Mouse (Mus musculus): Measurements from ENCODE around the gene Zyx. TPM values are rescaled to one million over a fixed set of nuclear protein-coding genes. Genes with fewer than 3 reads are reported as not detected.

Zyx gene
- polyA plus RNA-seq, 1 experiment, result 42.6 TPM

GRCm38 (mm10) chr6:42352486-42352846 lies 3.0 kb downstream of the Zyx start:
- no peak overlapping the region for H3K4me3 ChIP-seq (ENCODE audit: low read depth, low read length)
- no peaks in the 10 kb centered on the region for H3K9me3 ChIP-seq (replicated peaks; ENCODE audit: control insufficient read depth, insufficient read depth, low read length, poor library complexity, severe bottlenecking)
- no peak overlapping the region for H3K27ac ChIP-seq (ENCODE audit: insufficient read depth, low read length)
- no peak overlapping the region for H3K9ac ChIP-seq (ENCODE audit: low read depth, poor library complexity, severe bottlenecking)
- no peaks in the 10 kb centered on the region for H3K36me3 ChIP-seq (ENCODE audit: control insufficient read depth, insufficient read depth, low read length, poor library complexity, severe bottlenecking)
- TF ChIP-seq POLR2A (IDR thresholded peaks at IDR 0.05; ENCODE audit: insufficient read depth, low read length), result no peak
- no peak for TF ChIP-seq EP300 (IDR thresholded peaks at IDR 0.05; ENCODE audit: insufficient read depth, low read depth, low read length)
- no peak for TF ChIP-seq CTCF (IDR thresholded peaks at IDR 0.05; ENCODE audit: low read depth, low read length)
- H3K4me1 ChIP-seq (ENCODE audit: control insufficient read depth, insufficient read depth, low read length), result peaks cover 8% of the 10 kb centered on the region
- H3K27me3 ChIP-seq (ENCODE audit: control insufficient read depth, insufficient read depth, low read length, poor library complexity, severe bottlenecking), result no peaks in the 10 kb centered on the region

- H3K4me1 ChIP-seq (ENCODE audit: control insufficient read depth, insufficient read depth, low read length), result peaks cover 8% of the 10 kb centered on the region
- no peaks in the 10 kb centered on the region for H3K27me3 ChIP-seq (ENCODE audit: control insufficient read depth, insufficient read depth, low read length, poor library complexity, severe bottlenecking)
- H3K27ac ChIP-seq (ENCODE audit: insufficient read depth, low read length), result no peak overlapping the region
- H3K36me3 ChIP-seq (ENCODE audit: control insufficient read depth, insufficient read depth, low read length, poor library complexity, severe bottlenecking), result no peaks in the 10 kb centered on the region
- no peak overlapping the region for H3K9ac ChIP-seq (ENCODE audit: low read depth, poor library complexity, severe bottlenecking)
- H3K9me3 ChIP-seq (replicated peaks; ENCODE audit: control insufficient read depth, insufficient read depth, low read length, poor library complexity, severe bottlenecking), result no peaks in the 10 kb centered on the region
- no peak overlapping the region for H3K4me3 ChIP-seq (ENCODE audit: low read depth, low read length)
- TF ChIP-seq EP300 (IDR thresholded peaks at IDR 0.05; ENCODE audit: insufficient read depth, low read depth, low read length) (no peak), POLR2A (IDR thresholded peaks at IDR 0.05; ENCODE audit: insufficient read depth, low read length) (no peak), CTCF (IDR thresholded peaks at IDR 0.05; ENCODE audit: low read depth, low read length) (no peak)
These were observed 3.8 kb downstream of the Zyx start for GRCm38 (mm10) chr6:42353180-42353579.

GRCm38 (mm10) chr6:42354076-42355019 lies 4.9 kb downstream of the Zyx start:
- H3K9me3 ChIP-seq (replicated peaks; ENCODE audit: control insufficient read depth, insufficient read depth, low read length, poor library complexity, severe bottlenecking), result no peaks in the 10 kb centered on the region
- H3K36me3 ChIP-seq (ENCODE audit: control insufficient read depth, insufficient read depth, low read length, poor library complexity, severe bottlenecking), result no peaks in the 10 kb centered on the region
- H3K4me3 ChIP-seq (ENCODE audit: low read depth, low read length), result no peak overlapping the region
- TF ChIP-seq EP300 (IDR thresholded peaks at IDR 0.05; ENCODE audit: insufficient read depth, low read depth, low read length), result no peak
- TF ChIP-seq POLR2A (IDR thresholded peaks at IDR 0.05; ENCODE audit: insufficient read depth, low read length), result no peak
- peaks cover 8% of the 10 kb centered on the region for H3K4me1 ChIP-seq (ENCODE audit: control insufficient read depth, insufficient read depth, low read length)
- no peaks in the 10 kb centered on the region for H3K27me3 ChIP-seq (ENCODE audit: control insufficient read depth, insufficient read depth, low read length, poor library complexity, severe bottlenecking)
- no peak overlapping the region for H3K27ac ChIP-seq (ENCODE audit: insufficient read depth, low read length)
- H3K9ac ChIP-seq (ENCODE audit: low read depth, poor library complexity, severe bottlenecking), result no peak overlapping the region

DNA sequence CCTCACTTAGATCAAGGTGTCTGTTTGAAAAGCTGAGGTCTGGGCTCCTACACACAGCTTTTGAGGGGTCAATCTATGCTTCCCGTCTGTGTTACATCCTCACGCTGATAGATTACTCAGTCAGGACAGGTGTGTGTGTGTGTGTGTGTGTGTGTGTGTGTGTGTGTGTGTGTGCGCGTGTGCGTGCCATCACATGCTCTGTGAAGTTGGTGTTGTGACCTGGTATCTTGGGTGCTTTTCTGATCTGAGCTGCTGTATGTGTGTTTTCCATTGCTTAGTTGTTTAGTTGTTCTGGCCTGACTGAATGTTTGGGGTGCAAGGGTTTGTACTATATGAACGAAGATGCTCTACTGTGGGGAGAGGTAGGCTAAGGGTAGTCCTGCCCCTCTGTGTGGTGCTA lies 5.9 kb downstream of the Zyx start:
- Histone ChIP-seq H3K36me3 (ENCODE audit: control insufficient read depth, insufficient read depth, low read length, poor library complexity, severe bottlenecking) (no peaks in the 10 kb centered on the region), H3K9ac (ENCODE audit: low read depth, poor library complexity, severe bottlenecking) (no peak overlapping the region), H3K4me1 (ENCODE audit: control insufficient read depth, insufficient read depth, low read length) (peaks cover 8% of the 10 kb centered on the region), H3K27ac (ENCODE audit: insufficient read depth, low read length) (no peak overlapping the region), H3K4me3 (ENCODE audit: low read depth, low read length) (no peak overlapping the region), H3K9me3 (replicated peaks; ENCODE audit: control insufficient read depth, insufficient read depth, low read length, poor library complexity, severe bottlenecking) (no peaks in the 10 kb centered on the region), H3K27me3 (ENCODE audit: control insufficient read depth, insufficient read depth, low read length, poor library complexity, severe bottlenecking) (no peaks in the 10 kb centered on the region)
- TF ChIP-seq POLR2A (IDR thresholded peaks at IDR 0.05; ENCODE audit: insufficient read depth, low read length), result no peak
- TF ChIP-seq CTCF (IDR thresholded peaks at IDR 0.05; ENCODE audit: low read depth, low read length), result no peak
- no peak for TF ChIP-seq EP300 (IDR thresholded peaks at IDR 0.05; ENCODE audit: insufficient read depth, low read depth, low read length)

DNA sequence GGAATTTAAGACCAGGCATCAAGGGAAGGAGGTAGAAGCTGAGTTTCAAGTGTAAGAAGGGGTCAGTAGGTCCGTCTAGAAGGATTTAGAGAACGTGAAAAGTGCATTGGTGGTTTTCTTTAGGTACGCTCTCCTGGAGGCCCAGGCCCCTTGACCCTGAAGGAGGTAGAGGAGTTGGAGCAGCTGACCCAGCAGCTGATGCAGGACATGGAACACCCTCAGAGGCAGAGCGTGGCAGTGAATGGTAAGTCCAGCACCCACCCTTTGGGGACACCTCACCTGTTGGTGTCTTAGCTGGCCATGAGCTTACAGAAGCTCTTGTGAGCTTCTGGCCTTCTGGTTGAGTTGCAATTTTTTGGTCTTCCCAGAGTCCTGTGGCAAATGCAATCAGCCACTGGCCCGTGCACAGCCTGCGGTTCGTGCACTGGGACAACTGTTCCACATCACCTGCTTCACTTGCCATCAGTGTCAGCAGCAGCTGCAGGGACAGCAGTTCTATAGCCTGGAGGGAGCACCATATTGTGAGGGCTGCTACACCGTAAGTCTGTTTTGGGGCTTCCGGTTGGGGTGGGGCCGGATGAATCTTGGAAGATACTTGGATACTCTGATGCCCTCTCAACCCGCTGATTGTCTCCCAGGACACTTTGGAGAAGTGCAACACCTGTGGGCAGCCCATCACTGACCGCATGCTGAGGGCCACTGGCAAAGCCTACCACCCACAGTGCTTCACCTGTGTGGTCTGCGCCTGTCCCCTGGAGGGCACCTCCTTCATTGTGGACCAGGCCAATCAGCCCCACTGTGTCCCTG lies 6.6 kb downstream of the Zyx start:
- H3K9me3 ChIP-seq (replicated peaks; ENCODE audit: control insufficient read depth, insufficient read depth, low read length, poor library complexity, severe bottlenecking), result no peaks in the 10 kb centered on the region
- no peak overlapping the region for H3K4me3 ChIP-seq (ENCODE audit: low read depth, low read length)
- H3K27me3 ChIP-seq (ENCODE audit: control insufficient read depth, insufficient read depth, low read length, poor library complexity, severe bottlenecking), result no peaks in the 10 kb centered on the region
- H3K36me3 ChIP-seq (ENCODE audit: control insufficient read depth, insufficient read depth, low read length, poor library complexity, severe bottlenecking), result no peaks in the 10 kb centered on the region
- H3K9ac ChIP-seq (ENCODE audit: low read depth, poor library complexity, severe bottlenecking), result no peak overlapping the region
- H3K4me1 ChIP-seq (ENCODE audit: control insufficient read depth, insufficient read depth, low read length), result peaks cover 5% of the 10 kb centered on the region
- TF ChIP-seq POLR2A (IDR thresholded peaks at IDR 0.05; ENCODE audit: insufficient read depth, low read length), result no peak
- no peak for TF ChIP-seq EP300 (IDR thresholded peaks at IDR 0.05; ENCODE audit: insufficient read depth, low read depth, low read length)
- no peak for TF ChIP-seq CTCF (IDR thresholded peaks at IDR 0.05; ENCODE audit: low read depth, low read length)
- no peak overlapping the region for H3K27ac ChIP-seq (ENCODE audit: insufficient read depth, low read length)

DNA sequence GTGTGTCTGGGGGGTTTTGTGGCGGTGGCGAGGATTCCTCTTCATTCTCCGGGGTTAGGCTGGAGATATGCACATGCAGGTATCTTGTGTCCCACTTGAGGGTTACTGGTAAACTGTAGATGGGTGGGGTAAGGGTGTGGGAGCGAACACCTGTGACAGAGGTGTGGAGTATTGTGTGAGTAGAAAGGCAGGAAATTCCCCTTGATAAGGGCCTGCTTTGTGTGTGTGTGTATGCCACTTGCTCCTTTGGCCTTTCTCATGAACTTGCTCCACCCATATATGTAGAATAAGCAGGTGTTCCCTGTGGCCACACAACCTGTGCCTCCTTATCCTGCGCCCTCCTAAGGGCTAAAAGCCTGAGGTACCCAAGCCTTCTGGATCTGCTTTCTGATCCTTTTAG lies 7.5 kb downstream of the Zyx start:
- Histone ChIP-seq H3K27ac (ENCODE audit: insufficient read depth, low read length) (no peak overlapping the region), H3K4me3 (ENCODE audit: low read depth, low read length) (no peak overlapping the region), H3K9ac (ENCODE audit: low read depth, poor library complexity, severe bottlenecking) (no peak overlapping the region), H3K9me3 (replicated peaks; ENCODE audit: control insufficient read depth, insufficient read depth, low read length, poor library complexity, severe bottlenecking) (no peaks in the 10 kb centered on the region), H3K4me1 (ENCODE audit: control insufficient read depth, insufficient read depth, low read length) (peaks cover 1% of the 10 kb centered on the region), H3K27me3 (ENCODE audit: control insufficient read depth, insufficient read depth, low read length, poor library complexity, severe bottlenecking) (no peaks in the 10 kb centered on the region), H3K36me3 (ENCODE audit: control insufficient read depth, insufficient read depth, low read length, poor library complexity, severe bottlenecking) (no peaks in the 10 kb centered on the region)
- no peak for TF ChIP-seq EP300 (IDR thresholded peaks at IDR 0.05; ENCODE audit: insufficient read depth, low read depth, low read length)
- no peak for TF ChIP-seq CTCF (IDR thresholded peaks at IDR 0.05; ENCODE audit: low read depth, low read length)
- no peak for TF ChIP-seq POLR2A (IDR thresholded peaks at IDR 0.05; ENCODE audit: insufficient read depth, low read length)
